Mouse (Mus musculus): Measurements from ENCODE around the gene Cfap161.

- TF ChIP-seq CTCF (IDR thresholded peaks at IDR 0.05; ENCODE audit: borderline replicate concordance, extremely low read depth, insufficient read depth, insufficient read length): no peak
- no peak for TF ChIP-seq POLR2A (IDR thresholded peaks at IDR 0.05; ENCODE audit: borderline replicate concordance, extremely low read depth, insufficient read depth, insufficient read length, poor library complexity, severe bottlenecking)
Observed at GRCm38 (mm10) chr7:83813016-83813415, 18.3 kb upstream of the Cfap161 start.

Measured in brain, embryonic 14.5 days (tissue).